34 mouse cellular contexts compared by ENCODE assay signal in genomic region chr3:129379109-129379508, GRCm38 (mm10). TPM values are rescaled to one million over a fixed set of nuclear protein-coding genes. Genes with fewer than 3 reads are reported as not detected.
A peak's percentile ranks its signal among the peaks of the same experiment; 100 is the strongest.
DNase-seq lines count a peak whose midpoint lies in the region; ATAC-seq and TF ChIP-seq lines count a peak whose summit lies in the region.
"Had no signal": no experiment of that assay in that cellular context is flagged by ENCODE, and none has a peak within 500 bp of the region (broad histone marks: within the 10 kb centered on the region; RNA-seq: fewer than 3 reads in every experiment).

No protein-coding gene starts in this region.

- 46% methylated on average over 3 of the region's 3 CpGs for WGBS in intestine, postnatal 0 days
- 14% methylated on average over 3 of the region's 3 CpGs for WGBS in small intestine, adult 2 months

- TF ChIP-seq POLR2A in small intestine, adult 2 months (IDR thresholded peaks at IDR 0.05; ENCODE audit: low read depth, low read length) = no peak

- no peaks in the 10 kb centered on the region for H3K4me1 ChIP-seq in intestine, postnatal 0 days (replicated peaks; ENCODE audit: control insufficient read depth, insufficient read depth, low read length)
- peaks cover 16% of the 10 kb centered on the region; the same call in 1 of the 2 replicates for H3K4me1 ChIP-seq in small intestine, adult 2 months (ENCODE audit: control insufficient read depth, insufficient read depth, insufficient read length, low read length)
- H3K4me1 ChIP-seq: embryonic facial prominence, embryonic 13.5 days; forebrain, embryonic 10.5 days; forebrain, embryonic 15.5 days; heart, embryonic 12.5 days; hindbrain, embryonic 13.5 days; limb, embryonic 15.5 days; liver, embryonic 13.5 days; midbrain, embryonic 15.5 days; stomach, embryonic 15.5 days had no signal

- no peaks in the 10 kb centered on the region for H3K9me3 ChIP-seq in intestine, postnatal 0 days (ENCODE audit: control insufficient read depth)
- H3K9me3 ChIP-seq: embryonic facial prominence, embryonic 13.5 days; forebrain, embryonic 10.5 days; forebrain, embryonic 15.5 days; hindbrain, embryonic 13.5 days; kidney, embryonic 15.5 days; limb, embryonic 15.5 days; liver, embryonic 13.5 days; midbrain, embryonic 15.5 days; stomach, embryonic 15.5 days had no signal

- no peak for TF ChIP-seq CTCF in intestine, postnatal 0 days (IDR thresholded peaks at IDR 0.05; ENCODE audit: low read depth)
- no peak for TF ChIP-seq CTCF in small intestine, adult 2 months (IDR thresholded peaks at IDR 0.05; ENCODE audit: extremely low read depth, insufficient read length, insufficient replicate concordance, low read depth, low read length)

- no peaks in the 10 kb centered on the region for H3K36me3 ChIP-seq in intestine, postnatal 0 days (ENCODE audit: control insufficient read depth, insufficient read depth)
- H3K36me3 ChIP-seq in small intestine, adult 2 months (ENCODE audit: control insufficient read depth, insufficient read depth, low read length) = no peaks in the 10 kb centered on the region
- H3K36me3 ChIP-seq: embryonic facial prominence, embryonic 13.5 days; forebrain, embryonic 10.5 days; forebrain, embryonic 15.5 days; heart, embryonic 12.5 days; hindbrain, embryonic 13.5 days; kidney, embryonic 15.5 days; limb, embryonic 15.5 days; liver, embryonic 13.5 days; midbrain, embryonic 15.5 days; stomach, embryonic 15.5 days had no signal

- no peaks in the 10 kb centered on the region for H3K27me3 ChIP-seq in intestine, postnatal 0 days (replicated peaks; ENCODE audit: control insufficient read depth, insufficient read depth, low read length)
- H3K27me3 ChIP-seq in small intestine, adult 2 months (ENCODE audit: control insufficient read depth, insufficient read depth, low read length) = no peaks in the 10 kb centered on the region
- H3K27me3 ChIP-seq: embryonic facial prominence, embryonic 13.5 days; forebrain, embryonic 15.5 days; hindbrain, embryonic 13.5 days; kidney, embryonic 15.5 days; limb, embryonic 15.5 days; liver, embryonic 13.5 days; midbrain, embryonic 15.5 days; stomach, embryonic 15.5 days had no signal

- H3K4me3 ChIP-seq in intestine, postnatal 0 days (ENCODE audit: low read depth, low read length) = no peak overlapping the region
- no peak overlapping the region for H3K4me3 ChIP-seq in small intestine, adult 2 months (ENCODE audit: low read depth, low read length)
- H3K4me3 ChIP-seq: embryonic facial prominence, embryonic 13.5 days; forebrain, embryonic 10.5 days; forebrain, embryonic 15.5 days; heart, embryonic 12.5 days; hindbrain, embryonic 13.5 days; kidney, embryonic 15.5 days; limb, embryonic 15.5 days; liver, embryonic 13.5 days; midbrain, embryonic 15.5 days; stomach, embryonic 15.5 days had no signal

- no peak overlapping the region; the same call in 1 of the 2 replicates for H3K27ac ChIP-seq in intestine, postnatal 0 days (ENCODE audit: low read depth, low read length)
- peak overlapping the region; percentile 94 for H3K27ac ChIP-seq in small intestine, adult 2 months (ENCODE audit: insufficient read depth, low read depth, low read length)
- H3K27ac ChIP-seq: embryonic facial prominence, embryonic 13.5 days; forebrain, embryonic 10.5 days; forebrain, embryonic 15.5 days; hindbrain, embryonic 13.5 days; kidney, embryonic 15.5 days; limb, embryonic 15.5 days; liver, embryonic 13.5 days; midbrain, embryonic 15.5 days; stomach, embryonic 15.5 days had no signal

- no peak for DNase-seq in left cerebral cortex, adult 8-10 months (ENCODE audit: low spot score in 2 of 2)
- no peak for DNase-seq in testis, postnatal 14 days (ENCODE audit: low spot score)
- no peak for DNase-seq in frontal cortex, postnatal 10 days (ENCODE audit: low spot score in 2 of 2)
- DNase-seq: adrenal gland, adult 2 months; adrenal gland, postnatal 36 days; cerebellum, adult 18-20 months; cerebellum, postnatal 10 days; gastrocnemius, postnatal 14 days; heart, adult 18-20 months; heart, postnatal 4 days; kidney, adult 11 months; kidney, postnatal 36 days; left cerebral cortex, postnatal 4 days; liver, embryonic 13.5 days; lung, adult 18-20 months; lung, postnatal 4 days; right cerebral cortex, postnatal 4 days; thymus, postnatal 25 days had no signal

- H3K9ac ChIP-seq in intestine, postnatal 0 days (ENCODE audit: low read depth, low read length) = no peak overlapping the region
- H3K9ac ChIP-seq: embryonic facial prominence, embryonic 13.5 days; forebrain, embryonic 15.5 days; heart, embryonic 12.5 days; hindbrain, embryonic 13.5 days; kidney, embryonic 15.5 days; limb, embryonic 15.5 days; liver, embryonic 13.5 days; midbrain, embryonic 15.5 days; stomach, embryonic 15.5 days had no signal

- H3K4me2 ChIP-seq in intestine, postnatal 0 days (replicated peaks; ENCODE audit: low read depth) = peak overlapping the region; percentile 24
- H3K4me2 ChIP-seq: embryonic facial prominence, embryonic 13.5 days; forebrain, embryonic 15.5 days; heart, embryonic 12.5 days; hindbrain, embryonic 13.5 days; kidney, embryonic 15.5 days; limb, embryonic 15.5 days; liver, embryonic 13.5 days; midbrain, embryonic 15.5 days; stomach, embryonic 15.5 days had no signal

- ATAC-seq in CD4-positive, CD25-positive, alpha-beta regulatory T cell, adult 4 months = peak; percentile 91
- ATAC-seq in granulocyte monocyte progenitor cell, adult 5-6 weeks (replicated peaks; ENCODE audit: poor library complexity, severe bottlenecking) = peak; percentile 40
- peak; percentile 87 for ATAC-seq in intestine, postnatal 0 days
- ATAC-seq: forebrain, embryonic 15.5 days; lung, postnatal 0 days; midbrain, embryonic 15.5 days had no signal

RNA-seq across cellular contexts. Expression of gene Enpep, which starts 46.6 kb away (rescaled TPM):
- polyA plus RNA-seq in CD4-positive, CD25-positive, alpha-beta regulatory T cell, adult 4 months (2017; shearing (Covaris generic)) = under 1 TPM; 0.34 to 0.50 TPM
- total RNA-seq in granulocyte monocyte progenitor cell, adult 5-6 weeks (2014; fragmentation: Nextera tagmentation) = not detected in 2 replicates
- not detected in 2 replicates for total RNA-seq in granulocyte monocyte progenitor cell, adult 5-6 weeks (2017)
- polyA plus RNA-seq in intestine, postnatal 0 days (2015; fragmentation: Nextera tagmentation; extraction: Ambion mirVana) = 120 and 150 TPM in 2 replicates
- 14.6 and 59.7 TPM in 2 replicates for polyA plus RNA-seq in small intestine, adult 2 months (2012; rRNA removed)
- 1 to 10 TPM; 1.3 to 2.0 (median 1.6) TPM for total RNA-seq in left cerebral cortex, adult 8-10 months (2022)
- total RNA-seq: common myeloid progenitor, adult 5-6 weeks; neutrophil, adult 5-6 weeks had no signal
- polyA plus RNA-seq: forebrain, embryonic 10.5 days had no signal

Comparison
In these comparisons a context has a peak if more than half of its experiments do, and no peak if none do; other contexts are left out.
1. ATAC-seq: peak in every context shown above with its lines; median percentile 91 in CD4-positive, CD25-positive, alpha-beta regulatory T cell, adult 4 months; 87 in intestine, postnatal 0 days; 40 in granulocyte monocyte progenitor cell, adult 5-6 weeks.
2. RNA of gene Enpep, which starts 46.6 kb away (polyA plus RNA-seq): 120 to 150 TPM in intestine, postnatal 0 days and 14.6 to 59.7 TPM in small intestine, adult 2 months; 0.34 to 0.50 TPM in CD4-positive, CD25-positive, alpha-beta regulatory T cell, adult 4 months; every median in the first group is over 10 times any median in the second.